Mouse (Mus musculus) lung, postnatal 0 days (tissue): ENCODE measurements around the gene Plxnc1.

Experiments
- CTCF ChIP-seq: IDR thresholded peaks from 2 replicates; pipeline ENCODE4 v1.5.1; 2016; ENCODE audit warnings: antibody characterized with exemption, mild to moderate bottlenecking
- EP300 ChIP-seq: IDR thresholded peaks from 2 replicates; pipeline ENCODE4 v1.6.1; 2016; ENCODE audit warnings: antibody characterized with exemption, mild to moderate bottlenecking, control low read depth

DNA sequence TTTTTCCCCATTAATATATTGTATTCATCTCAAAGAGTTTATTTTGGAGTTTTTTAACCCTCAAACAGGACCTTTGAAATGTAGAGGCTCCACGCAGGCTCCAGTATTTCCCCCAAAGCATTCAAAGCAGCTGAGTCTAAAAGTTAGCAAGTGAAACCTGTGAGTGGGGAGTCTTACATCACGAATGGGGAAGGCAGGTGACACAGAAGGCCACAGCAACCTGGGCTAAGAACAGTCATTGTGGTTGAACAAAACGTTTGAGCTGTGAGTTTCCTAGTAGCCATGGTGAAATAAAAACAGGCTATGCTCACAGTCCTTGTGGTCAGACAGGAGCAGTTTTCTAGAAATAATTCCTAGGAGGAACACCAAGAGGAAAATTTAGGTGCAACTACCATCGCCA is 95.3 kb downstream of the Plxnc1 start:
- TF ChIP-seq EP300 (no peak), CTCF (no peak)
